Mouse (Mus musculus): ENCODE results near the gene Sult2b1. TPM values are rescaled to one million over a fixed set of nuclear protein-coding genes. Genes with fewer than 3 reads are reported as not detected.

The Sult2b1 gene
- polyA plus RNA-seq (2015; fragmentation: Nextera tagmentation; extraction: Ambion mirVana), result 3.2 and 3.7 TPM in 2 replicates

GRCm38 (mm10) chr7:45784524-45785372 lies at the start of gene Sult2b1:
Gene Sult2b1, minus strand, starts transcription at chr7:45784669.
- no peak within 1 kb of the TSS for H3K27ac ChIP-seq (ENCODE audit: low read length)
- peaks cover 12% of the 10 kb centered on the region; the same call in 1 of the 2 replicates for H3K27me3 ChIP-seq (replicated peaks; ENCODE audit: insufficient read depth, low read length)

GRCm38 (mm10) chr7:45833924-45834323 lies 49.5 kb upstream of the Sult2b1 start:
- H3K36me3 ChIP-seq (ENCODE audit: insufficient read depth, low read length), result no peaks in the 10 kb centered on the region
- peaks cover 28% of the 10 kb centered on the region for H3K27me3 ChIP-seq (replicated peaks; ENCODE audit: insufficient read depth, low read length)
- no peaks in the 10 kb centered on the region for H3K9me3 ChIP-seq (ENCODE audit: low read length)
- no peak for DNase-seq (ENCODE audit: low spot score)
- H3K4me1 ChIP-seq (ENCODE audit: insufficient read depth, low read depth, low read length), result no peaks in the 10 kb centered on the region; the same call in 1 of the 2 replicates
- H3K4me2 ChIP-seq (replicated peaks; ENCODE audit: low read depth, low read length), result peak overlapping the region; percentile 59
- no peak for ATAC-seq
- H3K27ac ChIP-seq (ENCODE audit: low read length), result no peak overlapping the region
- TF ChIP-seq CTCF (IDR thresholded peaks at IDR 0.05), result no peak
- peak overlapping the region; percentile 39 for H3K4me3 ChIP-seq (ENCODE audit: low read depth, low read length)
- 2% methylated on average over 17 of the region's 31 CpGs for WGBS
- H3K9ac ChIP-seq (replicated peaks; ENCODE audit: low read depth), result 0 out of 2 replicates have a peak overlapping the region, but pooled peaks have one; percentile 5

More at GRCm38 (mm10) chr7:45784524-45785372, at the start of gene Sult2b1:
- TF ChIP-seq CTCF (IDR thresholded peaks at IDR 0.05) (no peak), EP300 (IDR thresholded peaks at IDR 0.05) (no peak)
- no peak for ATAC-seq
- peaks cover 4% of the 10 kb centered on the region; the same call in 1 of the 2 replicates for H3K4me1 ChIP-seq (ENCODE audit: insufficient read depth, low read depth, low read length)
- H3K4me2 ChIP-seq (replicated peaks; ENCODE audit: low read depth, low read length), result peak within 1 kb of the TSS; percentile 85
- H3K4me3 ChIP-seq (ENCODE audit: low read depth, low read length), result peak within 1 kb of the TSS; percentile 49
- H3K9ac ChIP-seq (replicated peaks; ENCODE audit: low read depth), result 0 out of 2 replicates have a peak within 1 kb of the TSS, but pooled peaks have one; percentile 23
- 24% methylated on average over 19 of the region's 20 CpGs for whole genome bisulfite sequencing
- no peaks in the 10 kb centered on the region for H3K9me3 ChIP-seq (ENCODE audit: low read length)
- peak; percentile 45 for DNase-seq (ENCODE audit: low spot score)
- H3K36me3 ChIP-seq (ENCODE audit: insufficient read depth, low read length), result no peaks in the 10 kb centered on the region

GRCm38 (mm10) chr7:45833148-45833790 lies 48.8 kb upstream of the Sult2b1 start:
- WGBS, result under 1% methylated on average over 50 of the region's 86 CpGs
- Histone ChIP-seq H3K36me3 (ENCODE audit: insufficient read depth, low read length) (no peaks in the 10 kb centered on the region), H3K27ac (ENCODE audit: low read length) (no peak overlapping the region), H3K4me1 (ENCODE audit: insufficient read depth, low read depth, low read length) (no peaks in the 10 kb centered on the region; the same call in 1 of the 2 replicates), H3K4me2 (replicated peaks; ENCODE audit: low read depth, low read length) (peak overlapping the region; percentile 59), H3K27me3 (replicated peaks; ENCODE audit: insufficient read depth, low read length) (peaks cover 28% of the 10 kb centered on the region), H3K4me3 (ENCODE audit: low read depth, low read length) (peak overlapping the region; percentile 39), H3K9ac (replicated peaks; ENCODE audit: low read depth) (0 out of 2 replicates have a peak overlapping the region, but pooled peaks have one; percentile 5), H3K9me3 (ENCODE audit: low read length) (no peaks in the 10 kb centered on the region)
- peak; percentile 30 for ATAC-seq
- peak; percentile 20 for DNase-seq (ENCODE audit: low spot score)
- no peak for TF ChIP-seq EP300 (IDR thresholded peaks at IDR 0.05)
- TF ChIP-seq CTCF (IDR thresholded peaks at IDR 0.05), result no peak

GRCm38 (mm10) chr7:45832428-45832827 lies 48.0 kb upstream of the Sult2b1 start:
- DNase-seq (ENCODE audit: low spot score), result no peak
- peak overlapping the region; percentile 39 for H3K4me3 ChIP-seq (ENCODE audit: low read depth, low read length)
- WGBS, result 10% methylated on average over 30 of the region's 30 CpGs
- H3K4me1 ChIP-seq (ENCODE audit: insufficient read depth, low read depth, low read length), result no peaks in the 10 kb centered on the region; the same call in 1 of the 2 replicates
- TF ChIP-seq EP300 (IDR thresholded peaks at IDR 0.05) (no peak), CTCF (IDR thresholded peaks at IDR 0.05) (no peak)
- H3K4me2 ChIP-seq (replicated peaks; ENCODE audit: low read depth, low read length), result peak overlapping the region; percentile 59
- no peak overlapping the region for H3K27ac ChIP-seq (ENCODE audit: low read length)
- no peaks in the 10 kb centered on the region for H3K36me3 ChIP-seq (ENCODE audit: insufficient read depth, low read length)
- H3K9ac ChIP-seq (replicated peaks; ENCODE audit: low read depth), result no peak overlapping the region
- peaks cover 28% of the 10 kb centered on the region for H3K27me3 ChIP-seq (replicated peaks; ENCODE audit: insufficient read depth, low read length)
- H3K9me3 ChIP-seq (ENCODE audit: low read length), result no peaks in the 10 kb centered on the region
- no peak for ATAC-seq

- H3K9ac ChIP-seq (replicated peaks; ENCODE audit: low read depth), result no peak overlapping the region
- H3K27ac ChIP-seq (ENCODE audit: low read length), result no peak overlapping the region
- DNase-seq (ENCODE audit: low spot score) (no peak), ATAC-seq (no peak)
- TF ChIP-seq CTCF (IDR thresholded peaks at IDR 0.05) (no peak), EP300 (IDR thresholded peaks at IDR 0.05) (no peak)
- no peaks in the 10 kb centered on the region; the same call in 1 of the 2 replicates for H3K4me1 ChIP-seq (ENCODE audit: insufficient read depth, low read depth, low read length)
- peak overlapping the region; percentile 90 for H3K4me2 ChIP-seq (replicated peaks; ENCODE audit: low read depth, low read length)
- H3K9me3 ChIP-seq (ENCODE audit: low read length), result no peaks in the 10 kb centered on the region
- peaks cover 8% of the 10 kb centered on the region; the same call in 1 of the 2 replicates for H3K36me3 ChIP-seq (ENCODE audit: insufficient read depth, low read length)
- H3K4me3 ChIP-seq (ENCODE audit: low read depth, low read length), result peak overlapping the region; percentile 74
- peaks cover 28% of the 10 kb centered on the region for H3K27me3 ChIP-seq (replicated peaks; ENCODE audit: insufficient read depth, low read length)
- 22% methylated on average over 5 of the region's 5 CpGs for WGBS
Measured at GRCm38 (mm10) chr7:45831128-45831525, 46.7 kb upstream of the Sult2b1 start.
